Mouse (Mus musculus): Measurements from ENCODE around the gene Knstrn. TPM values are rescaled to one million over a fixed set of nuclear protein-coding genes. Genes with fewer than 3 reads are reported as not detected.

The Knstrn gene
- total and polyA plus RNA-seq, 3 experiments, result 72.9 to 97.2 (median 72.9) TPM

- no peak overlapping the region for H3K4me2 ChIP-seq (ENCODE audit: insufficient read depth, low read depth, poor library complexity, severe bottlenecking)
- H3K4me3 ChIP-seq (replicated peaks in 1 of 3; ENCODE audit: low read depth in 2 of 3, low read length in 2 of 3, poor library complexity in 1 of 3), result no peak overlapping the region
- TF ChIP-seq POLR2A (IDR thresholded peaks at IDR 0.05; ENCODE audit: low read depth, low read length) (no peak), MEF2A (IDR thresholded peaks at IDR 0.05; ENCODE audit: borderline replicate concordance, low read depth, low read length) (no peak), MAZ (IDR thresholded peaks at IDR 0.05; ENCODE audit: low read depth, low read length) (no peak), NRF1 (IDR thresholded peaks at IDR 0.05; ENCODE audit: low read depth, low read length) (no peak), KAT2A (IDR thresholded peaks at IDR 0.05; ENCODE audit: insufficient replicate concordance, low read length) (no peak), JUND (conservative IDR thresholded peaks at IDR 0.05; ENCODE audit: low read depth, low read length) (no peak), USF1 (IDR thresholded peaks at IDR 0.05; ENCODE audit: low read depth, low read length) (no peak), TBP (conservative IDR thresholded peaks at IDR 0.05; ENCODE audit: low read depth, low read length) (no peak), CTCF (conservative IDR thresholded peaks at IDR 0.05 in 1 of 2, IDR thresholded peaks at IDR 0.05 in 1 of 2; ENCODE audit: low read depth in 2 of 2, low read length in 2 of 2) (no peak), ZC3H11A (IDR thresholded peaks at IDR 0.05; ENCODE audit: low read depth, low read length) (no peak)
- no peak overlapping the region for H3K27ac ChIP-seq (ENCODE audit: insufficient read depth, low read depth)
- in situ Hi-C loops (cut with MboI; ENCODE audit: low pct_ligation_motif_present, low pct_unique_long_range_greater_than_20kb, low sequenced_read_pairs) (no loop called here), dilution Hi-C loops (cut with MboI; ENCODE audit: extremely low pct_ligation_motif_present, extremely low pct_unique_long_range_greater_than_20kb, low sequenced_read_pairs) (no loop called here)
- no peak for DNase-seq (ENCODE audit: extremely low read depth)
- H3K36me3 ChIP-seq (replicated peaks in 1 of 2; ENCODE audit: control insufficient read depth in 1 of 2, insufficient read depth in 1 of 2, low read length in 1 of 2), result peaks cover 34 to 84% of the 10 kb centered on the region in 2 experiments
- H3K4me1 ChIP-seq (ENCODE audit: control insufficient read depth in 1 of 2, insufficient read depth in 2 of 2), result no peaks in the 10 kb centered on the region
- no peaks in the 10 kb centered on the region for H3K27me3 ChIP-seq (replicated peaks)
- H3K9me3 ChIP-seq (replicated peaks; ENCODE audit: low read length), result no peaks in the 10 kb centered on the region
- no peaks in the 10 kb centered on the region for H3K79me2 ChIP-seq (replicated peaks; ENCODE audit: control insufficient read depth, extremely low read depth, insufficient read depth, poor library complexity, severe bottlenecking)
- H3K9ac ChIP-seq (ENCODE audit: insufficient read depth, low read depth), result no peak overlapping the region
Observed at GRCm38 (mm10) chr2:118873018-118873417, 59.2 kb downstream of the Knstrn start.

DNA sequence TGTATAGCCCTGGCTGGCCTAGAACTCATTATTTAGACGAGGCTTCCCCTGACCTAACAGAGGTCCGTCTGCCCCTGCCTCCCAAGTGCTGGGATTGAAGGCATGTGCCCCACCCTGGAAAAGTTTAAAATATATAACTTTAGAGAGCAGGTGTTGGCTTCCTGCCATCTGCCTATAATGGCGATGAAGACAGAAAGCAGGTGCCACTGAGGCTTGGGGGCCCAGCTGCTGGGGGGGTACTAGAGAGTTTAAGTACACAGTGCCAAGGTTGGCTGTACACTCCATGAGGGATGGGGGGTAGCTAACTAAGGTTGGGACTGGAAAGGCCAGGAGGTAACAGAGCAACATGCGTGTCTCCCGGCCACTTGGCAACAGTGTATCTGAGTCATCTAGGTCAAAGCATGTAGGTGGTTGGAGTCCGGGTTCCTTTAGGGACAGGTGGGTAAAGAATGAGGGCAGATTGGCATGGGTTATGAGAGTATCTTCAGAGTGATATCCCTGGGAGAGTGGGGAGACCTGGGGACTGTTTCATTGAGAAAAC lies 60.2 kb downstream of the Knstrn start:
- Histone ChIP-seq H3K4me3 (replicated peaks in 1 of 3; ENCODE audit: low read depth in 2 of 3, low read length in 2 of 3, poor library complexity in 1 of 3) (no peak overlapping the region), H3K27me3 (replicated peaks) (no peaks in the 10 kb centered on the region), H3K4me1 (ENCODE audit: control insufficient read depth in 1 of 2, insufficient read depth in 2 of 2) (no peaks in the 10 kb centered on the region), H3K79me2 (replicated peaks; ENCODE audit: control insufficient read depth, extremely low read depth, insufficient read depth, poor library complexity, severe bottlenecking) (no peaks in the 10 kb centered on the region), H3K36me3 (replicated peaks in 1 of 2; ENCODE audit: control insufficient read depth in 1 of 2, insufficient read depth in 1 of 2, low read length in 1 of 2) (peaks cover 34 to 90% of the 10 kb centered on the region in 2 experiments), H3K9ac (ENCODE audit: insufficient read depth, low read depth) (no peak overlapping the region), H3K9me3 (replicated peaks; ENCODE audit: low read length) (no peaks in the 10 kb centered on the region), H3K4me2 (ENCODE audit: insufficient read depth, low read depth, poor library complexity, severe bottlenecking) (no peak overlapping the region), H3K27ac (ENCODE audit: insufficient read depth, low read depth) (no peak overlapping the region)
- dilution Hi-C loops (cut with MboI; ENCODE audit: extremely low pct_ligation_motif_present, extremely low pct_unique_long_range_greater_than_20kb, low sequenced_read_pairs) (no loop called here), in situ Hi-C loops (cut with MboI; ENCODE audit: low pct_ligation_motif_present, low pct_unique_long_range_greater_than_20kb, low sequenced_read_pairs) (no loop called here)
- DNase-seq (ENCODE audit: extremely low read depth), result no peak
- TF ChIP-seq MXI1 (IDR thresholded peaks at IDR 0.05; ENCODE audit: low read depth, low read length), result no peak

- H3K4me1 ChIP-seq (ENCODE audit: control insufficient read depth in 1 of 2, insufficient read depth in 2 of 2), result no peaks in the 10 kb centered on the region
- no peak overlapping the region for H3K9ac ChIP-seq (ENCODE audit: insufficient read depth, low read depth)
- no peaks in the 10 kb centered on the region for H3K27me3 ChIP-seq (replicated peaks)
- no peaks in the 10 kb centered on the region for H3K9me3 ChIP-seq (replicated peaks; ENCODE audit: low read length)
- H3K4me2 ChIP-seq (ENCODE audit: insufficient read depth, low read depth, poor library complexity, severe bottlenecking), result no peak overlapping the region
- in situ Hi-C loops (cut with MboI; ENCODE audit: low pct_ligation_motif_present, low pct_unique_long_range_greater_than_20kb, low sequenced_read_pairs) (loop anchor here (25.0 kb wide), 2 partner anchors 312 to 388 kb away; partner anchors contain the start of gene Srp14), dilution Hi-C loops (cut with MboI; ENCODE audit: extremely low pct_ligation_motif_present, extremely low pct_unique_long_range_greater_than_20kb, low sequenced_read_pairs) (no loop called here)
- DNase-seq (ENCODE audit: extremely low read depth), result no peak
- no peaks in the 10 kb centered on the region for H3K79me2 ChIP-seq (replicated peaks; ENCODE audit: control insufficient read depth, extremely low read depth, insufficient read depth, poor library complexity, severe bottlenecking)
- no peak overlapping the region for H3K27ac ChIP-seq (ENCODE audit: insufficient read depth, low read depth)
- no peak for TF ChIP-seq ZC3H11A (IDR thresholded peaks at IDR 0.05; ENCODE audit: low read depth, low read length)
- no peak for TF ChIP-seq RCOR1 (conservative IDR thresholded peaks at IDR 0.05; ENCODE audit: low read depth, low read length)
- TF ChIP-seq JUN (IDR thresholded peaks at IDR 0.05; ENCODE audit: insufficient read depth, low read depth, low read length), result no peak
- no peak for TF ChIP-seq UBTF (IDR thresholded peaks at IDR 0.05; ENCODE audit: low read depth, low read length)
- TF ChIP-seq MEF2A (IDR thresholded peaks at IDR 0.05; ENCODE audit: borderline replicate concordance, low read depth, low read length), result no peak
- peaks cover 34 to 87% of the 10 kb centered on the region in 2 experiments for H3K36me3 ChIP-seq (replicated peaks in 1 of 2; ENCODE audit: control insufficient read depth in 1 of 2, insufficient read depth in 1 of 2, low read length in 1 of 2)
- no peak overlapping the region for H3K4me3 ChIP-seq (replicated peaks in 1 of 3; ENCODE audit: low read depth in 2 of 3, low read length in 2 of 3, poor library complexity in 1 of 3)
Observed at GRCm38 (mm10) chr2:118875316-118875715, 61.5 kb downstream of the Knstrn start.

Data from CH12.LX (cell line).